Mouse (Mus musculus) ES-Bruce4 (cell line): ENCODE measurements at regions not wholly inside any gene's neighbourhood (a gene's known extent, or its start where the extent isn't known, plus 50 kb on each side); places are given as distances from the start of the nearest gene placed in this dataset.

Experiments used
- H3K27ac ChIP-seq: 2 replicates; pipeline ENCODE4 v1.5.1; 2012; ENCODE audit warnings: low read length, inconsistent platforms; ENCODE audit not compliant: insufficient read depth
- H3K27me3 ChIP-seq: 2 replicates; pipeline ENCODE4 v1.6.1; 2012; ENCODE audit warnings: mild to moderate bottlenecking, low read length, inconsistent platforms; ENCODE audit not compliant: control insufficient read depth, poor library complexity, insufficient read depth, severe bottlenecking
- H3K36me3 ChIP-seq: 2 replicates; pipeline ENCODE4 v1.6.1; 2012; ENCODE audit warnings: inconsistent platforms, mild to moderate bottlenecking, low read length, moderate library complexity; ENCODE audit not compliant: control insufficient read depth, poor library complexity, insufficient read depth, severe bottlenecking
- H3K4me1 ChIP-seq: one replicate; pipeline ENCODE4 v1.8.1; 2011; ENCODE audit warnings: low read length; ENCODE audit not compliant: control insufficient read depth, insufficient read depth
- H3K4me3 ChIP-seq: 2 replicates; pipeline ENCODE4 v1.5.1; 2011; ENCODE audit warnings: low read depth, mild to moderate bottlenecking, low read length
- H3K9ac ChIP-seq: 2 replicates; pipeline ENCODE4 v1.6.1; 2012; ENCODE audit warnings: low read depth, mild to moderate bottlenecking, inconsistent platforms; ENCODE audit not compliant: poor library complexity, severe bottlenecking
- H3K9me3 ChIP-seq: replicated peaks from 2 replicates; pipeline ENCODE4 v1.6.1; 2012; ENCODE audit warnings: mild to moderate bottlenecking, low read length, inconsistent platforms; ENCODE audit not compliant: control insufficient read depth, poor library complexity, insufficient read depth, severe bottlenecking
- CTCF ChIP-seq: IDR thresholded peaks from one replicate; pipeline ENCODE4 v1.8.1; 2011; ENCODE audit warnings: low read depth, low read length
- EP300 ChIP-seq: IDR thresholded peaks from 2 replicates; pipeline ENCODE4 v1.6.1; 2011; ENCODE audit warnings: low read depth, low read length; ENCODE audit not compliant: insufficient read depth
- POLR2A ChIP-seq: IDR thresholded peaks from one replicate; pipeline ENCODE4 v1.8.1; 2011; ENCODE audit warnings: low read length; ENCODE audit not compliant: insufficient read depth

DNA sequence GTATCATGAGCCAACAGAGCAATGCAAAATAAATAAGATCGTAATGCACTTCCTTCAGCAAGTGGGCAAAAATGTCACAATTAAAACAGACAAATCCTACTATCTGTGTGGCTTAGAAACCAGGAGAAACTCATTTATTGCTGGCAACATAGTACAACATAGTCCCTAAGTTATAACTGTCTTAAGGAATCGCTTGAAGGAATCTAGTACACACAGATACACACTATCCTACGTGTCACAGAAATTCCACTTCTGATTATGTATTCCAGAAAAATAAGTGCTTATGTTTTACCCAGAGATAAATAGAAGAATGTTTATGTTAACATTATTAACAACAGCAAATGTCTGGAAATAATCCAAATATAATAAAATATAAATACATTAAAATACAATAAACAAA, 457.9 kb downstream of the Etnk1 start:
- no peaks in the 10 kb centered on the region for H3K9me3 ChIP-seq
- no peak overlapping the region for H3K27ac ChIP-seq
- H3K36me3 ChIP-seq = no peaks in the 10 kb centered on the region
- no peaks in the 10 kb centered on the region for H3K27me3 ChIP-seq
- TF ChIP-seq POLR2A (no peak), EP300 (no peak), CTCF (no peak)
- no peaks in the 10 kb centered on the region for H3K4me1 ChIP-seq
- H3K4me3 ChIP-seq = no peak overlapping the region
- no peak overlapping the region for H3K9ac ChIP-seq

- no peaks in the 10 kb centered on the region for H3K36me3 ChIP-seq
- H3K27me3 ChIP-seq = no peaks in the 10 kb centered on the region; the same call in 1 of the 2 replicates
- no peak overlapping the region for H3K9ac ChIP-seq
- no peaks in the 10 kb centered on the region for H3K4me1 ChIP-seq
- no peak overlapping the region for H3K4me3 ChIP-seq
- no peak for TF ChIP-seq EP300
- TF ChIP-seq CTCF = no peak
- no peak for TF ChIP-seq POLR2A
- H3K9me3 ChIP-seq = no peaks in the 10 kb centered on the region
- no peak overlapping the region for H3K27ac ChIP-seq
Observed at GRCm38 (mm10) chr6:143631581-143631980, 464.6 kb downstream of the Etnk1 start.

DNA sequence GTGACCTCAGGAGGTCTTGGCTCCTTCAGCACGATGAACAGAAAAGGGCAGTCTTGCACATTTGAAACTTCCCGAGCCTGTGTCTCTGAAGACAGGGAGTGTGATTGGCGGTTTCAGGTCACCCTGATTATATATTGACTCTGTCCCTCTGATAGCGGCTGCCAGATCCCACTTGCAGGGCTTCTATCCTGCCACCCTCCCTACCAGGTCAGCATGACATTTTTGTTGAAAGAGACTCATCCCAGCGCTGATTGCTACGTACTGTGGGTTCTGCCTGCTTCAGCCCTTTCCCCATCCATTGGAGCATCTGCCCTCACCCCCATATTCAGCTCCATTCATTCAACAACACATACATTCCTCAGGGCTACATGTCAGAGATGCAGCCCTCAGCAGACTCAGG, 466.7 kb downstream of the Etnk1 start:
- Histone ChIP-seq H3K27me3 (no peaks in the 10 kb centered on the region; the same call in 1 of the 2 replicates), H3K4me1 (no peaks in the 10 kb centered on the region), H3K9me3 (no peaks in the 10 kb centered on the region), H3K27ac (no peak overlapping the region), H3K4me3 (no peak overlapping the region), H3K36me3 (no peaks in the 10 kb centered on the region), H3K9ac (no peak overlapping the region)
- TF ChIP-seq POLR2A = no peak
- no peak for TF ChIP-seq CTCF
- no peak for TF ChIP-seq EP300

DNA sequence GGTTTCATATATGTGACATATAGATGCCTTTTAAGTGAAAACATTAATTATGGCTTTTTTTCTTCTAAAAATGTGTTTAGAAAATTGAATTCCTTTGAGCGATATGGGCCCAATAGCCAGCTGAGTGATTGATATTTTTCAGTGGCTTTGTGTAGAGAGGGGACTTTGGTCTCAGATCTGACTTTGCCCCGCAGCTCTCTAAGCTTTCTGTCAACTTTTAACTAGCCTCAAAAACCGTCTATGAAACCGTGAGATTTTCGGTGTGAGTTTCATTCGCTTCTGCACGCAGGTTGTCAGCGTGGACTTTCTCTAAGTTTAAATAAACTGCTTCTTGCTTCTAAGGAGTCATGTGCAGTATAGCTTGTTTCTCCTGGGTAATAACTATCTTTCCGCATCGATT, 467.3 kb downstream of the Etnk1 start:
- no peaks in the 10 kb centered on the region; the same call in 1 of the 2 replicates for H3K27me3 ChIP-seq
- H3K36me3 ChIP-seq = no peaks in the 10 kb centered on the region
- H3K27ac ChIP-seq = no peak overlapping the region
- no peak overlapping the region for H3K4me3 ChIP-seq
- TF ChIP-seq CTCF = no peak
- no peak for TF ChIP-seq POLR2A
- H3K4me1 ChIP-seq = no peaks in the 10 kb centered on the region
- no peak overlapping the region for H3K9ac ChIP-seq
- H3K9me3 ChIP-seq = no peaks in the 10 kb centered on the region

DNA sequence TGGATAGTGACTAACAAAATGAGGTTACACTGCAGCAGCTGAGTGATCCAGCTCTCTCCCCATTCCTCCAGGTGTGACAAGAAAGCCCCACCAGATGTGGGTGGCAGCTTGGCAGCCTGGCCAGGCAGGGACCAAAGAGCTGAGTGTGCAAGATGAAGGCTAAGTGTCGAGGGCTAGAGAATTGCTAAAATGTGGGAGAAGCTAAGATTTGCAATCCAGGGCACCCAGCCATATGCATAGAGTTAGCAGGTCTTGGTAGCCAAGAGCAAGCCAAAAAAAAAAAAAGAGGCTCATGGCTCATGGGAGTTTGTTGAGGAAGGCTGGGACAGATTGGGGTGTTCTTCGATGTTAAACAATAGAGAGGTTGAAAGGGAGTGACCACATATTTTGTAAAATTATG, 468.0 kb downstream of the Etnk1 start:
- Histone ChIP-seq H3K36me3 (no peaks in the 10 kb centered on the region), H3K4me1 (no peaks in the 10 kb centered on the region), H3K4me3 (no peak overlapping the region), H3K27ac (no peak overlapping the region), H3K27me3 (no peaks in the 10 kb centered on the region; the same call in 1 of the 2 replicates), H3K9me3 (no peaks in the 10 kb centered on the region), H3K9ac (no peak overlapping the region)
- TF ChIP-seq EP300 = no peak
- no peak for TF ChIP-seq CTCF
- TF ChIP-seq POLR2A = no peak

GRCm38 (mm10) chr6:143640652-143641051, 473.6 kb downstream of the Etnk1 start:
- H3K9me3 ChIP-seq = no peaks in the 10 kb centered on the region
- H3K27ac ChIP-seq = no peak overlapping the region
- H3K4me1 ChIP-seq = no peaks in the 10 kb centered on the region
- TF ChIP-seq POLR2A (no peak), EP300 (no peak), CTCF (no peak)
- H3K27me3 ChIP-seq = no peaks in the 10 kb centered on the region; the same call in 1 of the 2 replicates
- H3K36me3 ChIP-seq = no peaks in the 10 kb centered on the region
- H3K4me3 ChIP-seq = no peak overlapping the region
- H3K9ac ChIP-seq = no peak overlapping the region
